Mouse (Mus musculus) liver, embryonic 12.5 days (tissue): ENCODE results near the gene Ccndbp1. TPM values are rescaled to one million over a fixed set of nuclear protein-coding genes. Genes with fewer than 3 reads are reported as not detected.

Experiments
- ATAC-seq: fragments of 200-750 bp; cut with Nextera tagmentation; 2 replicates; pipeline ENCODE4 v1.8.0; 2017; ENCODE audit warnings: moderate number of reproducible peaks, mild to moderate bottlenecking, moderate library complexity
- H3K27ac ChIP-seq: fragments of 300-500 bp; sonication (generic); 2 replicates; pipeline ENCODE4 v1.5.1; 2016; ENCODE audit warnings: mild to moderate bottlenecking
- H3K27me3 ChIP-seq: fragments of 300-500 bp; sonication (generic); replicated peaks from 2 replicates; pipeline ENCODE4 v1.6.1; 2016; ENCODE audit warnings: mild to moderate bottlenecking, moderate library complexity
- H3K36me3 ChIP-seq: fragments of 300-500 bp; sonication (generic); 2 replicates; pipeline ENCODE4 v1.6.1; 2016; ENCODE audit warnings: mild to moderate bottlenecking, moderate library complexity
- H3K4me1 ChIP-seq: fragments of 300-500 bp; sonication (generic); 2 replicates; pipeline ENCODE4 v1.6.1; 2016
- H3K4me2 ChIP-seq: fragments of 300-500 bp; sonication (generic); 2 replicates; pipeline ENCODE4 v1.6.1; 2016; ENCODE audit warnings: mild to moderate bottlenecking, moderate library complexity
- H3K4me3 ChIP-seq: fragments of 300-500 bp; sonication (generic); 2 replicates; pipeline ENCODE4 v1.5.1; 2016; ENCODE audit warnings: mild to moderate bottlenecking, moderate library complexity
- H3K9ac ChIP-seq: fragments of 300-500 bp; sonication (generic); 2 replicates; pipeline ENCODE4 v1.6.1; 2016; ENCODE audit warnings: mild to moderate bottlenecking, moderate library complexity
- H3K9me3 ChIP-seq: fragments of 300-500 bp; sonication (generic); replicated peaks from 2 replicates; pipeline ENCODE4 v1.6.1; 2016; ENCODE audit warnings: mild to moderate bottlenecking, moderate library complexity
- WGBS: fragments of 180-500 bp; shearing (Covaris S2); methylation state at CpG from one replicate; pipeline ENCODE4 v1.1.7; 2016; ENCODE audit not compliant: insufficient replicate concordance; 5-methylcytosine and 5-hydroxymethylcytosine counted together
- microRNA-seq: library from miRNA; unstranded; fragments of <30 nt; microRNA quantifications from one replicate; pipeline ENCODE4, GENCODE M21; 2017
- polyA plus RNA-seq: library from polyadenylated mRNA; unstranded; fragments of >200 nt; fragmentation: Nextera tagmentation; extraction: Ambion mirVana; gene quantifications from 2 replicates; pipeline ENCODE4 v1.2.1, GENCODE M21; 2016

Gene Ccndbp1
- polyA plus RNA-seq, 1 experiment from 2014 or later = 40.7 TPM

DNA sequence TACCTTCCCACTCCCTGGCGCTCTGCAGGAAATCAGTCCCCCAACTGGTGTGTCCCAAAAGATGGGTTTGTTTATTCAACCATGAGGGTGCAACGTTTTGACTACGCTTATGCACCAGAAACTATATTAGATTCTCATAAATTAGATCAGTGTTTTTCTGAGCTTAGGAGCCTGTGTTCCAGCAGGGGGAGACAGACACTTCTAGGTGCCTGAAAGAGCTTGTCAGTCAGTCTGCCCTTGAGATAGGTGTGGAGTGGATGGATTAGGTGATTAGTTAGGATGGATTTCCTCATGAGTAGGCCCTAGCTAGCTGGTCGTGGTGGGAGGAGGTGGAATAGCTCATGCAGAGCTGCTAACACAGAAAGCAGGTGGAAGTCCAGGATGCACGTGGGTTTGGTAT lies 32.9 kb downstream of the Ccndbp1 start:
- no peak overlapping the region for H3K4me2 ChIP-seq
- WGBS = 37% methylated on average over 5 of the region's 5 CpGs
- H3K27me3 ChIP-seq = peaks cover 3% of the 10 kb centered on the region; the same call in 1 of the 2 replicates
- no peak for ATAC-seq
- H3K36me3 ChIP-seq = no peaks in the 10 kb centered on the region
- H3K4me3 ChIP-seq = no peak overlapping the region
- no peak overlapping the region for H3K27ac ChIP-seq
- peaks cover 19% of the 10 kb centered on the region for H3K4me1 ChIP-seq
- no peaks in the 10 kb centered on the region for H3K9me3 ChIP-seq
- H3K9ac ChIP-seq = no peak overlapping the region

DNA sequence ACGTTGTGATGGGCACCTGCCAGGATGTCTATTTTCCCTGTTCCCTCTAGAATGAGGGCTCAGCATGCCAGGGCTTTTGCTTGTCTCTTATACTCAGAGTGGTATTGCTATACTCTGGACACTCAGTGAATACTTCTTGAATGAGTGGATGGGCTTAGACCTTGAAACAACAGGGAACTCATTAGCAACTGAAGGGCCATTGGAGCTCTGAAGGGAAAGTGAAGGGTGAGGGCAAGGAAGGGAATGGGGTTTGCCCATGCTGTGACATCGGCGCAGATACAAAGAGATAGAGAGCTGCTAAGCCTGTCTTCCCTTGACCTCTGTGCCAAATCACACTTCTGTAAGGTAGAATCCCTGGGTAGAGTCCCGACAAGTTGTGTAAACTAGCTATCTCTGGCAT lies 37.5 kb downstream of the Ccndbp1 start:
- Histone ChIP-seq H3K27ac (no peak overlapping the region), H3K9me3 (no peaks in the 10 kb centered on the region), H3K36me3 (no peaks in the 10 kb centered on the region), H3K27me3 (peaks cover 3% of the 10 kb centered on the region; the same call in 1 of the 2 replicates), H3K4me1 (no peaks in the 10 kb centered on the region), H3K4me3 (no peak overlapping the region), H3K9ac (no peak overlapping the region), H3K4me2 (no peak overlapping the region)
- 73% methylated on average over 4 of the region's 4 CpGs for WGBS
- ATAC-seq = no peak

DNA sequence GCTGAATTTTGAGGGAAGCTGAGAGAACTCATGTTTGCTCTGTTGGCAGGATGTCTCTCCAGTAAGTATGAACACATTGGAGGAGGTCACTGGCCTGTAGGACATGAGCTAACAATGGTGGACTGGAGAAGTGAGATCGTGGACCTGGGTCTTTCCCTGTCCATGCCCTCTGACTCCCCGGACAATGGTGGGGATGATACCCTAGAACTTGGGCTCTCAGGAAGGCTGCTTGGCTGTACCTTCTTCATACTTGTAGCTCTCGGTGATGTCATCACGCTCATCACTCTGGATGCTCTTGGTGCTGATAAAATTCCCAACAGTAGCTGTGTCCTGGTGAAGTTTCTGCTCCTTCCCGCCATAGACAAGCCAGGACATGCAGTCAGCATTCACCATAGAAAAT lies 44.0 kb downstream of the Ccndbp1 start:
- WGBS = 65% methylated on average over 5 of the region's 5 CpGs

DNA sequence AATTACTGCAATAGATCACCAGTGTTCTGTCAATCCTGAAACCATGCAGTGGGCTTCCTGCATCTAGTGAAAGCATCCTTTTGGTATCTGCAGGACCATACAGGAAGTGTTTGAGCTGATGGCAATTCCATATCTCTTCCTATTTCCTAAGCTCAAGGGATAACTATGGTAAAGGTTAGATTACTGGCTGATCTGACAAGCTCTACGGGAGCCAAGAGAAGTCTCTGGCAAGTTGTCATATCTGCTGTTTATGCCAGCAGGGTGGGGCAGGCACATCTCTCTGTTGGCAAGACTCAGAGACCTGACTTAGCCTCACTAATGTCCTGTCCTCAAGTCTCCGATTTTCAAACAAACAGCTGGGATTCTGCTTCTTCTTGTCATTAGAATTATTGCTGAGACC lies 45.9 kb downstream of the Ccndbp1 start:
- no peak overlapping the region for H3K27ac ChIP-seq
- H3K4me2 ChIP-seq = no peak overlapping the region
- no peak overlapping the region for H3K4me3 ChIP-seq
- ATAC-seq = 0 out of 2 replicates have a peak, but pooled peaks have one; percentile 35
- 22% methylated on average over 2 of the region's 2 CpGs for WGBS
- H3K27me3 ChIP-seq = 0 out of 2 replicates have a peak, but pooled peaks cover 3% of the 10 kb centered on the region
- no peaks in the 10 kb centered on the region for H3K9me3 ChIP-seq
- H3K4me1 ChIP-seq = peaks cover 26% of the 10 kb centered on the region
- H3K36me3 ChIP-seq = no peaks in the 10 kb centered on the region
- H3K9ac ChIP-seq = no peak overlapping the region

More for the DNA sequence above, 44.0 kb downstream of the Ccndbp1 start:
- H3K9ac ChIP-seq = no peak overlapping the region
- H3K36me3 ChIP-seq = no peaks in the 10 kb centered on the region
- H3K4me3 ChIP-seq = no peak overlapping the region
- H3K27ac ChIP-seq = no peak overlapping the region
- no peak for ATAC-seq
- no peaks in the 10 kb centered on the region for H3K9me3 ChIP-seq
- H3K4me2 ChIP-seq = no peak overlapping the region
- H3K4me1 ChIP-seq = peaks cover 26% of the 10 kb centered on the region
- 0 out of 2 replicates have a peak, but pooled peaks cover 3% of the 10 kb centered on the region for H3K27me3 ChIP-seq

DNA sequence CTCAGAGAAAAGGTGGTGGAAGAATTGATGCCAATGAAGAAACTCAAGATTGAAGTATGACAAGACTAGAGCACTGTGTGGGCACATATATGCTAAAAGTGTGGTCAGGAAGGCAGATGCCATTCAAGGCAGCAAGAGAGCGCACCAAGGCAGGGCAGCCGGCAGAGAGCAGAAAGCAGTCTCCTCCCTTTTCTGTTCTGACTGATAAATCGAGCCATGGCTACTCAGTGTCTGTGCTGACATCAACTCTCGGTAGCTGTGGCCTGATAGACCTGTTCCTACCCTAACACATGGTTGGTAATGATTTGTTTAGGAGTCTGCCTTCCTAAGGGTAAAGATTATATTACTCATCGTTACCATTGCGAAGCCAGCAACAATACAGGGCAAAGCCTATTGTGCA lies 47.7 kb downstream of the Ccndbp1 start:
- Histone ChIP-seq H3K27ac (no peak overlapping the region), H3K9me3 (no peaks in the 10 kb centered on the region), H3K27me3 (0 out of 2 replicates have a peak, but pooled peaks cover 3% of the 10 kb centered on the region), H3K4me2 (peak overlapping the region; percentile 17; the same call in 1 of the 2 replicates), H3K4me1 (peaks cover 26% of the 10 kb centered on the region), H3K36me3 (no peaks in the 10 kb centered on the region), H3K4me3 (no peak overlapping the region), H3K9ac (no peak overlapping the region; the same call in 1 of the 2 replicates)
- 50% methylated on average over 6 of the region's 6 CpGs for WGBS
- peak; percentile 95 for ATAC-seq

DNA sequence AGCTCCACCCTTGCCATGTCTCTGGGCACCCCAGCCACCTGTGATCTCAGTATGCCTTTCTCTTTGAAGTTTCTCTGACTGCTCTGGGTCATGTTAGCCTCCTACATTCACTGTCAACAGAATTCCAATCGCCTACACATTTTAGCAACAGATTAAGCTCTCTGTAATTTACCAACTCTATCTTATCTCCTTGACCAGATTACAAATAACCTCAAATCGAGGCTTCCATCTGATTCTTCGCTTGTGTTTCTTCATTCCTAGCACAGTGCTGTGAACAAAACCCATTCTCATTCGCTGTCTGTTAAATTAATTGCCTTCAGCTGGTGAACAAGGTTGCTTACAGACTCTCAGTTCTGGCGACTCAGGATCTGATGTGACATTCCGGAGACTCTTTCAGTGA lies 49.8 kb downstream of the Ccndbp1 start:
- Histone ChIP-seq H3K4me3 (no peak overlapping the region), H3K27ac (no peak overlapping the region), H3K27me3 (0 out of 2 replicates have a peak, but pooled peaks cover 3% of the 10 kb centered on the region), H3K9me3 (no peaks in the 10 kb centered on the region), H3K9ac (no peak overlapping the region), H3K36me3 (no peaks in the 10 kb centered on the region), H3K4me2 (no peak overlapping the region), H3K4me1 (peaks cover 26% of the 10 kb centered on the region)
- WGBS = 46% methylated on average over 6 of the region's 6 CpGs
- no peak for ATAC-seq

DNA sequence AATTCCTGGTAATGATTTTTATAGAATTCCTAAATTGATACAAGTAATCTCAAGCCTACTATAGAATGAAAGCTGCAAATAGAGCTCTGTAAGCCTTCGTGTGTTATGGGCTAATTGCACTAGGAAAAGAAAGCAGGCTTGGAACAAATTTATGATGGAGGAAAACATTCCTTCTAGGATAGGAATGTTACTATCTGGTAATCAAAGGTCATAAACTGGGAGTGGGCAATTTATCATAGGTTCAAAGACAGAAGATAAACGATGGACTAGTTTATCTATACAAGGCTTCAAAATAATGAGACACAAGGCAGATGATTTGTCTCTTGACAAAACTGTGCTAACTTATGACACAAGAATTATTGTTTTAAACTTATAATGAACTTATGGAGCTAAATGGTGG lies 53.1 kb downstream of the Ccndbp1 start:
- H3K27ac ChIP-seq = no peak overlapping the region

More for the DNA sequence above, 53.1 kb downstream of the Ccndbp1 start:
- H3K4me3 ChIP-seq = no peak overlapping the region
- no peak overlapping the region for H3K4me2 ChIP-seq
- H3K27me3 ChIP-seq = no peaks in the 10 kb centered on the region
- H3K9ac ChIP-seq = no peak overlapping the region
- 68% methylated on average over 2 of the region's 2 CpGs for WGBS
- no peaks in the 10 kb centered on the region for H3K36me3 ChIP-seq
- H3K9me3 ChIP-seq = no peaks in the 10 kb centered on the region
- peaks cover 3% of the 10 kb centered on the region for H3K4me1 ChIP-seq
- ATAC-seq = no peak

Small RNA genes lying within 50 kb of the gene (microRNA-seq; reads per million reads assigned to microRNA genes)
- not detected for gene Gm44325

Other genes with a start within 250 kb of the Ccndbp1 start
- 8.9 and 10.3 TPM in 2 replicates for gene Cdan1, start 158.3 kb upstream of the Ccndbp1 start, polyA plus RNA-seq
- gene Ttbk2, start 157.8 kb upstream of the Ccndbp1 start, polyA plus RNA-seq = 1.4 and 1.6 TPM in 2 replicates
- 16.1 and 18.3 TPM in 2 replicates for gene Ubr1, start 37.7 kb upstream of the Ccndbp1 start, polyA plus RNA-seq
- 2.1 and 3.6 TPM in 2 replicates for gene Tmem62, start 31.4 kb upstream of the Ccndbp1 start, polyA plus RNA-seq
- 171 and 179 TPM in 2 replicates for gene Epb42, start 28.7 kb downstream of the Ccndbp1 start, polyA plus RNA-seq
- 0.05 and 0.07 TPM in 2 replicates for gene Tgm5, start 77.4 kb downstream of the Ccndbp1 start, polyA plus RNA-seq
- gene Tgm7, start 101.4 kb downstream of the Ccndbp1 start, polyA plus RNA-seq = not detected in 2 replicates
- 11.2 and 11.5 TPM in 2 replicates for gene Adal, start 132.0 kb downstream of the Ccndbp1 start, polyA plus RNA-seq
- 11.8 and 12.3 TPM in 2 replicates for gene Lcmt2, start 132.2 kb downstream of the Ccndbp1 start, polyA plus RNA-seq
- gene Tubgcp4, start 162.3 kb downstream of the Ccndbp1 start, polyA plus RNA-seq = 37.2 and 37.8 TPM in 2 replicates
- gene Zscan29, start 162.7 kb downstream of the Ccndbp1 start, polyA plus RNA-seq = 4.7 and 5.1 TPM in 2 replicates